Mouse (Mus musculus) megakaryocyte, embryonic 14.5 days (primary cell): ENCODE measurements around the gene 4921517D22Rik.

Source experiments
- FLI1 ChIP-seq: IDR thresholded peaks from 2 replicates; pipeline ENCODE4 v1.6.1; 2012; ENCODE audit warnings: low read length, inconsistent platforms, mixed read lengths
- GATA1 ChIP-seq: IDR thresholded peaks from 3 replicates; pipeline ENCODE4 v1.6.1; 2012; ENCODE audit warnings: mixed read lengths, low read length, inconsistent platforms, borderline replicate concordance

GRCm38 (mm10) chr13:59688338-59688770 is 5.6 kb downstream of the 4921517D22Rik start:
- TF ChIP-seq GATA1 (no peak), FLI1 (no peak)
